Mouse (Mus musculus): ENCODE data around the gene Dock8.

GRCm38 (mm10) chr19:24966941-24967340 lies 32.4 kb upstream of the Dock8 start:
- TF ChIP-seq POLR2A (IDR thresholded peaks at IDR 0.05; ENCODE audit: insufficient read depth, low read length) (no peak), CTCF (IDR thresholded peaks at IDR 0.05; ENCODE audit: low read depth, low read length) (no peak)
